Mouse (Mus musculus): ENCODE results near the gene Ankrd63. TPM values are rescaled to one million over a fixed set of nuclear protein-coding genes. Genes with fewer than 3 reads are reported as not detected.

The Ankrd63 gene
- not detected for polyA plus RNA-seq (2017; shearing (Covaris generic))

DNA sequence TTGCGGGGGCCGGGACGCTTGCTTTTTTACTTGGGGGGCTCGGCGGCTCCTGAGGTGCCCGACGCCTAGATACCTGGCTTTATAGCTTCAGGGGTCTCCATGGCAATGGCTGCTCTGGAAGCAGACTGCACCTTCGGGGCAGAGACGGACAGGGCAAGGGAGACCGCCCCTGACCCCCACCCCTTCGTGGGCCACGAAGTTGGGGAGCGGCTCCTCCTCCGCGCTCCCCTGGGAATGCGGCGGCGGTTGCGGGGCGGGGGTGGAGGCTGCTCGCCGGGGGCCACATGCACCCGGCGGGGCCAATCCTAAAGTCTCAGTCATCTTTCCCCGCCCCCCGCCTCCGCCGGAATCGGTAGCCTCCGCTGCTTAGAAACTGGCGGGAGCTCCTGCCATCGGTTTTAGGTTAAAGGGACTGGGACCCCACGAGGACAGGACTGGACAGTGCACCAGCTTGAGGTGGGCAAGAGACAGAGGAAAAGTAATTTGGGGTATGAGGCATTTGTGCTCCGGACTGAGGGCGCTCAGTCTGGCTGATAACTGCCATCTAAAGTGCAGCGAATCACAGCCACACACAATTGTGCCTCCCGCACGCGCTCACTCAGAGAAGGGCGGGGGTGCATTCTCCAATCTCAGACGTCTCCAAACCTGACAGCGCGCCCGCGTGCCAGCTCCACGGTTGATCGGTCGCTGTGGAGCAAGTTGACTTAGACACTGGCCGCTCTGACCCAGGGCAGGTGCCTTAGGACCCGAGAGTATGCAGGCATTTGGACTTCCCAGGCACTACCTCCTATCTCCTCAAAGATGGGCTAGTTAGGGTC lies at the start of gene Ankrd63:
Ankrd63 (minus strand) TSS at position 51 of the 818 bp plus-strand sequence.

DNA sequence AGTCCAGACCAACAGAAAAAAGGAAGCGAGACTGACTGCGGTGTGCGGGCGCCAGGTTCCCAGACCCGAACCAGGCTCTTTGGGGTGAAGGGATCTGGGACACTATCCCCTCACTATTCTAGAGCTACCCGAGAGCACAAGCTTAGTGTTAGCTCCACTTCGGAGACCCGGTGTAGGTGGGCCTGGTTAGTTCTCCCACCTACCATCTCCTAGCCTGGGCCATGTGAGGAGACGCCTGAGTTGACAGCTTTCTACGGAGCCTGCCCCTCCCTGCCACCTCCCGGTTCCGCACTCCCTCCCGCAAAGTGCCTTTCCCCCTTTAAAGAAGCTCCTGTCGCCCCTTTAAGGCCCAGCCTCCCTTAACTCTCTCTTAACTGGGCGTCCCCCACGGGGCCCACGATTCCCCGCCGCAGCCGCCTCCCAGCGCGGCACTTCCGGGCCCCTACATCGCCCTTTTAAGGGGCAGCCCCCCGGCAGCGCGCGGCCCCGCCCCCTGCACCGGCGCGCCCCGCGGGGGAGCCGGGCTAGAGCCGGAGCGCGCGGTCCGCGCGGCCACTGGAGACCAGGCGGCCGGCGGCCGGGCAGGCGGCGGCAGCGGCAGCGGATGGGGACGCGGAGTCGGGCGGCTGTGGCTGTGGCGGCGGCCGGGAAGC lies 41.6 kb upstream of the Ankrd63 start, which contains the start of gene Inafm2:
Inafm2 (plus strand) TSS at position 527 of the 653 bp plus-strand sequence.

DNA sequence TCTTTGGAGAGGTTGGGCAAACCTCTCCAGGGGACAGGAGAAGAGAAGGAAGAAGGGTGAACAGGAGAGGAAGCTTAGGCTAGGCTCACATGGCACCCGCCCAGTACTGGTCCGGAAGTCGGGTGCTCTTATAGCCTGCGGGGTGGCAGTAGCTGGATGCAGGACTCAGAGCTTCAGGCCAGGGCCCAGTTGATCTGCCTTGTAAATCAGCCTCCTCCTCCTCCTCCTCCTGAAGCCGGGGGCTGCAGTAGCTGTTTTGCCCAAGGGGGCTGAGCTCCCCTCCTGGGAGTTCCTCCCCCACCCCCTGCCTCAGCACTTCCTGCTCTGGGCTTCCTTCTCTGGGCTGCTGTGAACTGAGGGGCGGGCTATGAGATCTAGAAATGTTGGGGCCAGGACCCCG lies 24.6 kb upstream of the Ankrd63 start, which contains the start of gene Plcb2:
Plcb2 (minus strand) TSS at position 102 of the 400 bp plus-strand sequence.

DNA sequence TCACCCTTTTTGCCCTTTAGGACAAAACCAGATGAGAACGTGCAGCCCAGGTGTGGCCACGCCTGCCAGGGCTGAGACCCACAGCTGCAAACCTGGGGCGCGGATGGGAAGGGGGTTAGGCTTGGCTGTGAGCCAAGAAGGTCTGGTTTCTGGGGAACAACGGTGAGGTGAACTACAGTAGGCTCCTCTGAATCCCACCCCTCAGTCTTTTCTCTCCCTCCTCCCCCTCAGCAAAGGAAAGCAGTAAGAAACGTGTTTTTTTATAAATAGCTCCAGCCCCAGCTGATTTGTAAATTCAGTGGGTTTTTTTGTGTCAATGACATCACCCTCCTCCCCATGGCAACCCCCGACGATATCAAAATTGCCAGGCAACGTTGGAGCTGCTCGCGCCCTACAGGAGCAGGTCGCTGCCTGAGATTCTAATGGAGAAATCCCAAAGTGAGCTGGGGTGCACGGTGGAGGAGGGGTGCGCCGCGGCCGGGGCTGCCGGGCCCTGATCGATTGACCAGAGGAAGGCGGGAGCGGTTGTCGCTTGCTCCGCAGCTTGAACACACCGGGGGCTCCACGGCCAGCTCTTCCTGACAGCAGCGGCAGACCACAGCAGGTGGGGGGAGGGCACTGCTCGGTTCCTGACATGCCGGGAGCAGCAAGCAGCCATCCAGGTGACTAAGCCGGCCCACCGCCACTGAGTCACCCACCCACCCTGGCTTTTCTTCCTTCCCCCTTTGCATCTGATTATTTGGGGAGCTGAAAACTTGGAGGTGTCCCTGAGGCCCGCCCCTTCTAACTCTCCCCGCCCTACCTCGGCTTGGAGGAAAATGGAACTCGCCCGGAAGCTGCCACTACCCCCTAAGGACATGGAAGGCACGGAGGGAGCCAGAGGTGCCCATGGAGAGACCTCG lies 40.6 kb downstream of the Ankrd63 start, which contains the start of gene Pak6:
Pak6 (plus strand) TSS at position 402 of the 902 bp plus-strand sequence.

Other genes starting within 250 kb of the Ankrd63 start
- gene Srp14, start 224.3 kb downstream of the Ankrd63 start, polyA plus RNA-seq (2017; shearing (Covaris generic)) = 308 TPM
- 1.7 TPM for gene Bmf, start 154.3 kb downstream of the Ankrd63 start, polyA plus RNA-seq (2017; shearing (Covaris generic))
- gene Bub1b, start 105.8 kb downstream of the Ankrd63 start, polyA plus RNA-seq (2017; shearing (Covaris generic)) = 4.4 TPM
- 0.20 TPM for gene Pak6, start 40.7 kb downstream of the Ankrd63 start, polyA plus RNA-seq (2017; shearing (Covaris generic))
- 56.3 TPM for gene Plcb2, start 24.5 kb upstream of the Ankrd63 start, polyA plus RNA-seq (2017; shearing (Covaris generic))
- 8.2 TPM for gene Inafm2, start 41.8 kb upstream of the Ankrd63 start, polyA plus RNA-seq (2017; shearing (Covaris generic))
- gene Ccdc9b, start 58.7 kb upstream of the Ankrd63 start, polyA plus RNA-seq (2017; shearing (Covaris generic)) = 0.12 TPM
- gene Phgr1, start 68.8 kb upstream of the Ankrd63 start, polyA plus RNA-seq (2017; shearing (Covaris generic)) = not detected
- 0.12 TPM for gene Disp2, start 75.8 kb upstream of the Ankrd63 start, polyA plus RNA-seq (2017; shearing (Covaris generic))
- gene Knstrn, start 110.0 kb upstream of the Ankrd63 start, polyA plus RNA-seq (2017; shearing (Covaris generic)) = 9.4 TPM
- gene Ivd, start 158.0 kb upstream of the Ankrd63 start, polyA plus RNA-seq (2017; shearing (Covaris generic)) = 66.6 TPM
- gene Bahd1, start 196.4 kb upstream of the Ankrd63 start, polyA plus RNA-seq (2017; shearing (Covaris generic)) = 22.5 TPM
- gene Chst14, start 222.5 kb upstream of the Ankrd63 start, polyA plus RNA-seq (2017; shearing (Covaris generic)) = 5.8 TPM

Data from CD4-positive, CD25-positive, alpha-beta regulatory T cell (primary cell).